8 mouse cellular contexts compared by ENCODE assay signal in the genomic region with DNA sequence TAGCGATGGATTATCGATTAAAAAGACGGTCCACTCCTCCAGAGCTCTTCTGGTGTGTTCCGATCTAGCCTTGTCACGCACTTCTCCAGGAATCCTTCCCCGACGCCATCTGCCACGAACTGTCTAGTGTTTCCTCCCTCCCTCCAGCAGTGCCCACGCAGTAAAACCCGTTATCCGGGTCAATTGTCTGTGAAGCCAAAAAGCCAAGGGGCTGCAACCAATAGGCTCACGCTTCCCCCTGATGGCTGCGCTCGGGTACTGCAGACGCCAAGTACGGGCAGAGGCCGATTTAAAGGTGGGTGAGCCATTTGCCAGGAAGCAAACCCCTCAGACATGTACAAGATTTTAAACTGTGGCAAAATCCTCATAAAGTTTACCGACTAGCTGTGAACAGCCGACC. TPM values are rescaled to one million over a fixed set of nuclear protein-coding genes. Genes with fewer than 3 reads are reported as not detected.
DNase-seq lines count a peak whose midpoint lies in the region; ATAC-seq and TF ChIP-seq lines count a peak whose summit lies in the region.

No protein-coding gene starts in this region.

- no peaks in the 10 kb centered on the region for H3K9me3 ChIP-seq in kidney, embryonic 15.5 days (replicated peaks)
- H3K9me3 ChIP-seq in liver, embryonic 13.5 days (replicated peaks): no peaks in the 10 kb centered on the region
- H3K9me3 ChIP-seq in neural tube, embryonic 13.5 days: no peaks in the 10 kb centered on the region

- ATAC-seq in kidney, embryonic 15.5 days (replicated peaks; ENCODE audit: low FRiP score): no peak
- no peak for ATAC-seq in liver, embryonic 13.5 days (ENCODE audit: low read depth)
- ATAC-seq in neural tube, embryonic 13.5 days (ENCODE audit: low read depth): peak; percentile 34; the same call in 1 of the 2 replicates

- TF ChIP-seq POLR2A in thymus, adult 2 months (IDR thresholded peaks at IDR 0.05; ENCODE audit: control insufficient read depth, extremely low read depth, insufficient read depth, low read length, poor library complexity): no peak

- H3K4me1 ChIP-seq in thymus, adult 2 months (replicated peaks; ENCODE audit: control insufficient read depth, insufficient read depth, low read length): peaks cover 8% of the 10 kb centered on the region
- H3K4me1 ChIP-seq in kidney, embryonic 15.5 days: peaks cover 13% of the 10 kb centered on the region; the same call in 1 of the 2 replicates
- H3K4me1 ChIP-seq in liver, embryonic 13.5 days (replicated peaks): no peaks in the 10 kb centered on the region
- peaks cover 7% of the 10 kb centered on the region for H3K4me1 ChIP-seq in neural tube, embryonic 13.5 days (replicated peaks)

- H3K4me2 ChIP-seq in kidney, embryonic 15.5 days: peak overlapping the region; percentile 32
- no peak overlapping the region for H3K4me2 ChIP-seq in liver, embryonic 13.5 days
- H3K4me2 ChIP-seq in neural tube, embryonic 13.5 days: peak overlapping the region; percentile 44

- no peaks in the 10 kb centered on the region for H3K27me3 ChIP-seq in thymus, adult 2 months (ENCODE audit: control insufficient read depth, insufficient read depth, low read length)
- peaks cover 50% of the 10 kb centered on the region for H3K27me3 ChIP-seq in kidney, embryonic 15.5 days
- H3K27me3 ChIP-seq in liver, embryonic 13.5 days: peaks cover 56% of the 10 kb centered on the region
- peaks cover 28% of the 10 kb centered on the region for H3K27me3 ChIP-seq in neural tube, embryonic 13.5 days

- TF ChIP-seq CTCF in thymus, adult 2 months (IDR thresholded peaks at IDR 0.05; ENCODE audit: borderline replicate concordance, control insufficient read depth, extremely low read depth, insufficient read depth, low read length, poor library complexity): peak; percentile 72; the same call in 1 of the 2 replicates

- H3K4me3 ChIP-seq in thymus, adult 2 months (ENCODE audit: control insufficient read depth, insufficient read depth, low read length): no peak overlapping the region
- H3K4me3 ChIP-seq in kidney, embryonic 15.5 days (replicated peaks): no peak overlapping the region
- H3K4me3 ChIP-seq in liver, embryonic 13.5 days (replicated peaks): no peak overlapping the region
- 0 out of 2 replicates have a peak overlapping the region, but pooled peaks have one; percentile 2 for H3K4me3 ChIP-seq in neural tube, embryonic 13.5 days

- H3K9ac ChIP-seq in kidney, embryonic 15.5 days: no peak overlapping the region
- no peak overlapping the region for H3K9ac ChIP-seq in liver, embryonic 13.5 days
- H3K9ac ChIP-seq in neural tube, embryonic 13.5 days: 0 out of 2 replicates have a peak overlapping the region, but pooled peaks have one; percentile 35

- H3K27ac ChIP-seq in thymus, adult 2 months (ENCODE audit: control insufficient read depth, insufficient read depth, low read length): no peak overlapping the region
- H3K27ac ChIP-seq in kidney, embryonic 15.5 days: no peak overlapping the region
- H3K27ac ChIP-seq in liver, embryonic 13.5 days: no peak overlapping the region
- no peak overlapping the region for H3K27ac ChIP-seq in neural tube, embryonic 13.5 days (replicated peaks)

- 18% methylated on average over 19 of the region's 19 CpGs for WGBS in thymus, adult 2 months
- WGBS in kidney, embryonic 15.5 days: 15% methylated on average over 19 of the region's 19 CpGs
- WGBS in liver, embryonic 13.5 days (ENCODE audit: insufficient replicate concordance): 11% methylated on average over 19 of the region's 19 CpGs
- WGBS in neural tube, embryonic 13.5 days: 13% methylated on average over 19 of the region's 19 CpGs

- no peaks in the 10 kb centered on the region for H3K36me3 ChIP-seq in thymus, adult 2 months (ENCODE audit: control insufficient read depth, insufficient read depth, low read length)
- H3K36me3 ChIP-seq in kidney, embryonic 15.5 days: no peaks in the 10 kb centered on the region
- no peaks in the 10 kb centered on the region for H3K36me3 ChIP-seq in liver, embryonic 13.5 days
- H3K36me3 ChIP-seq in neural tube, embryonic 13.5 days: no peaks in the 10 kb centered on the region

- DNase-seq in thymus, adult 2 months: peak; percentile 68
- no peak for DNase-seq in thymus, adult 18-20 months
- peak; percentile 76 to 77 for DNase-seq in cerebellum, adult 18-20 months
- peak; percentile 64 for DNase-seq in forelimb bud, embryonic 11.5 days (ENCODE audit: low read depth, low spot score)
- peak; percentile 24 for DNase-seq in liver, embryonic 13.5 days
- peak; percentile 70 for DNase-seq in thymus, postnatal 14 days

RNA-seq across cellular contexts. Expression of a gene that starts 20.3 kb away (rescaled TPM):
- 0.07 TPM in 1 of 2 replicates, not detected in the other for polyA plus RNA-seq in thymus, adult 2 months (2012; rRNA removed)
- not detected in 2 replicates for polyA plus RNA-seq in kidney, embryonic 15.5 days (2015; fragmentation: Nextera tagmentation; extraction: Ambion mirVana)
- not detected in 2 replicates for polyA plus RNA-seq in liver, embryonic 13.5 days (2015; fragmentation: Nextera tagmentation; extraction: Ambion mirVana)
- 0.62 and 0.93 TPM in 2 replicates for polyA plus RNA-seq in neural tube, embryonic 13.5 days (2015; fragmentation: Nextera tagmentation; extraction: Ambion mirVana)

RNA-seq across cellular contexts. Expression of a gene that starts 34.3 kb away (rescaled TPM):
- polyA plus RNA-seq in thymus, adult 2 months (2012; rRNA removed): 0.05 and 0.67 TPM in 2 replicates
- 6.9 and 8.1 TPM in 2 replicates for polyA plus RNA-seq in kidney, embryonic 15.5 days (2015; fragmentation: Nextera tagmentation; extraction: Ambion mirVana)
- 0.30 and 0.46 TPM in 2 replicates for polyA plus RNA-seq in liver, embryonic 13.5 days (2015; fragmentation: Nextera tagmentation; extraction: Ambion mirVana)
- polyA plus RNA-seq in neural tube, embryonic 13.5 days (2015; fragmentation: Nextera tagmentation; extraction: Ambion mirVana): 52.4 and 69.6 TPM in 2 replicates

Comparison
In these comparisons a context has a peak if more than half of its experiments do, and no peak if none do; other contexts are left out.
1. DNase-seq: peak in thymus, adult 2 months (single experiment), cerebellum, adult 18-20 months (2 of 2), forelimb bud, embryonic 11.5 days (single experiment), liver, embryonic 13.5 days (single experiment) and thymus, postnatal 14 days (single experiment); none in thymus, adult 18-20 months (0 of 2).